Mouse (Mus musculus) embryonic facial prominence, embryonic 10.5 days (tissue): ENCODE measurements around the gene Prrg2. TPM values are rescaled to one million over a fixed set of nuclear protein-coding genes. Genes with fewer than 3 reads are reported as not detected.
A peak's percentile ranks its signal among the peaks of the same experiment; 100 is the strongest.

Experiments
- DNase-seq: peaks from one replicate; pipeline ENCODE4 v3.0.0-alpha.2; 2017; ENCODE audit warnings: low spot score
- H3K27ac ChIP-seq: fragments of 300-500 bp; sonication (generic); replicated peaks from 2 replicates; pipeline ENCODE4 v1.5.1; 2016; ENCODE audit warnings: mild to moderate bottlenecking
- H3K27me3 ChIP-seq: fragments of 300-500 bp; sonication (generic); replicated peaks from 2 replicates; pipeline ENCODE4 v1.6.1; 2016; ENCODE audit warnings: low read depth, mild to moderate bottlenecking; ENCODE audit not compliant: poor library complexity, severe bottlenecking
- H3K36me3 ChIP-seq: fragments of 300-500 bp; sonication (generic); replicated peaks from 2 replicates; pipeline ENCODE4 v1.6.1; 2016; ENCODE audit warnings: mild to moderate bottlenecking, moderate library complexity
- H3K4me1 ChIP-seq: fragments of 300-500 bp; sonication (generic); 2 replicates; pipeline ENCODE4 v1.6.1; 2016
- H3K4me3 ChIP-seq: fragments of 300-500 bp; sonication (generic); 2 replicates; pipeline ENCODE4 v1.5.1; 2016; ENCODE audit warnings: mild to moderate bottlenecking, moderate library complexity
- H3K9me3 ChIP-seq: fragments of 300-500 bp; sonication (generic); 2 replicates; pipeline ENCODE4 v1.6.1; 2016; ENCODE audit warnings: mild to moderate bottlenecking
- WGBS: fragments of 180-500 bp; shearing (Covaris S2); methylation state at CpG from one replicate; pipeline ENCODE4 v1.1.7; 2016; 5-methylcytosine and 5-hydroxymethylcytosine counted together
- polyA plus RNA-seq: library from polyadenylated mRNA; unstranded; fragments of >200 nt; fragmentation: Nextera tagmentation; extraction: Ambion mirVana; gene quantifications from 2 replicates; pipeline ENCODE4 v1.2.1, GENCODE M21; 2016

Prrg2 gene
- polyA plus RNA-seq, 1 experiment from 2014 or later = 24.4 TPM

- peaks cover 41% of the 10 kb centered on the region for H3K36me3 ChIP-seq
- under 1% methylated on average over 38 of the region's 38 CpGs for WGBS
- DNase-seq = peak; percentile 58
Observed at GRCm38 (mm10) chr7:45052181-45052861, 10.2 kb downstream of the Prrg2 start.

GRCm38 (mm10) chr7:45051601-45051974 lies 10.9 kb downstream of the Prrg2 start:
- peak; percentile 54 for DNase-seq
- peaks cover 53% of the 10 kb centered on the region for H3K4me1 ChIP-seq
- H3K36me3 ChIP-seq = peaks cover 48% of the 10 kb centered on the region
- 2% methylated on average over 13 of the region's 13 CpGs for WGBS
- H3K27ac ChIP-seq = peak overlapping the region; percentile 99
- no peaks in the 10 kb centered on the region for H3K9me3 ChIP-seq
- H3K4me3 ChIP-seq = peak overlapping the region; percentile 97
- no peaks in the 10 kb centered on the region for H3K27me3 ChIP-seq

More at GRCm38 (mm10) chr7:45052181-45052861, 10.2 kb downstream of the Prrg2 start:
- peaks cover 46% of the 10 kb centered on the region for H3K4me1 ChIP-seq
- H3K4me3 ChIP-seq = peak overlapping the region; percentile 97
- no peaks in the 10 kb centered on the region for H3K27me3 ChIP-seq
- peak overlapping the region; percentile 99 for H3K27ac ChIP-seq
- H3K9me3 ChIP-seq = no peaks in the 10 kb centered on the region

- peak; percentile 92 for DNase-seq
- H3K27ac ChIP-seq = peak overlapping the region; percentile 99
- H3K27me3 ChIP-seq = no peaks in the 10 kb centered on the region
- peaks cover 53% of the 10 kb centered on the region for H3K36me3 ChIP-seq
- no peaks in the 10 kb centered on the region for H3K9me3 ChIP-seq
- H3K4me3 ChIP-seq = peak overlapping the region; percentile 97
- H3K4me1 ChIP-seq = peaks cover 56% of the 10 kb centered on the region
- 3% methylated on average over 16 of the region's 16 CpGs for WGBS
Observed at GRCm38 (mm10) chr7:45050945-45051600, 11.4 kb downstream of the Prrg2 start.

GRCm38 (mm10) chr7:45048923-45049657 lies 13.4 kb downstream of the Prrg2 start:
- peak overlapping the region; percentile 97 for H3K4me3 ChIP-seq
- no peak for DNase-seq
- H3K9me3 ChIP-seq = no peaks in the 10 kb centered on the region
- H3K4me1 ChIP-seq = peaks cover 48% of the 10 kb centered on the region
- 97% methylated on average over 23 of the region's 23 CpGs for WGBS
- 0 out of 2 replicates have a peak overlapping the region, but pooled peaks have one; percentile 24 for H3K27ac ChIP-seq
- no peaks in the 10 kb centered on the region for H3K27me3 ChIP-seq
- H3K36me3 ChIP-seq = peaks cover 73% of the 10 kb centered on the region

GRCm38 (mm10) chr7:45048001-45048890 lies 14.2 kb downstream of the Prrg2 start:
- DNase-seq = no peak
- no peaks in the 10 kb centered on the region for H3K27me3 ChIP-seq
- H3K36me3 ChIP-seq = peaks cover 82% of the 10 kb centered on the region
- peaks cover 42% of the 10 kb centered on the region for H3K4me1 ChIP-seq
- peak overlapping the region; percentile 97; the same call in 1 of the 2 replicates for H3K4me3 ChIP-seq
- H3K9me3 ChIP-seq = no peaks in the 10 kb centered on the region
- no peak overlapping the region for H3K27ac ChIP-seq
- 93% methylated on average over 38 of the region's 38 CpGs for WGBS

GRCm38 (mm10) chr7:45047491-45047890 lies 15.0 kb downstream of the Prrg2 start:
- Histone ChIP-seq H3K27ac (no peak overlapping the region), H3K4me3 (peak overlapping the region; percentile 23; the same call in 1 of the 2 replicates), H3K27me3 (no peaks in the 10 kb centered on the region), H3K4me1 (peaks cover 42% of the 10 kb centered on the region), H3K9me3 (no peaks in the 10 kb centered on the region), H3K36me3 (peaks cover 89% of the 10 kb centered on the region)
- 97% methylated on average over 14 of the region's 14 CpGs for WGBS
- no peak for DNase-seq

GRCm38 (mm10) chr7:45046853-45047350 lies 15.6 kb downstream of the Prrg2 start:
- no peak overlapping the region for H3K27ac ChIP-seq
- 95% methylated on average over 26 of the region's 26 CpGs for WGBS
- no peaks in the 10 kb centered on the region for H3K27me3 ChIP-seq
- peaks cover 95% of the 10 kb centered on the region for H3K36me3 ChIP-seq
- peaks cover 39% of the 10 kb centered on the region for H3K4me1 ChIP-seq
- peak overlapping the region; percentile 23; the same call in 1 of the 2 replicates for H3K4me3 ChIP-seq
- no peaks in the 10 kb centered on the region for H3K9me3 ChIP-seq
- no peak for DNase-seq

- 92% methylated on average over 22 of the region's 22 CpGs for WGBS
- DNase-seq = no peak
- peak overlapping the region; percentile 25; the same call in 1 of the 2 replicates for H3K4me3 ChIP-seq
- no peaks in the 10 kb centered on the region for H3K27me3 ChIP-seq
- no peak overlapping the region for H3K27ac ChIP-seq
- H3K4me1 ChIP-seq = peaks cover 27% of the 10 kb centered on the region
- H3K36me3 ChIP-seq = peaks cover 100% of the 10 kb centered on the region
- H3K9me3 ChIP-seq = no peaks in the 10 kb centered on the region
Observed at GRCm38 (mm10) chr7:45045741-45046140, 16.7 kb downstream of the Prrg2 start.

GRCm38 (mm10) chr7:45043307-45043706 lies 19.2 kb downstream of the Prrg2 start:
- H3K27me3 ChIP-seq = no peaks in the 10 kb centered on the region
- no peak overlapping the region for H3K27ac ChIP-seq
- H3K36me3 ChIP-seq = peaks cover 100% of the 10 kb centered on the region
- no peak for DNase-seq
- peak overlapping the region; percentile 6; the same call in 1 of the 2 replicates for H3K4me3 ChIP-seq
- no peaks in the 10 kb centered on the region for H3K9me3 ChIP-seq
- H3K4me1 ChIP-seq = peaks cover 10% of the 10 kb centered on the region
- WGBS = 95% methylated on average over 14 of the region's 14 CpGs

- H3K4me3 ChIP-seq = no peak overlapping the region
- no peak for DNase-seq
- peaks cover 100% of the 10 kb centered on the region for H3K36me3 ChIP-seq
- 93% methylated on average over 9 of the region's 9 CpGs for WGBS
- no peaks in the 10 kb centered on the region for H3K9me3 ChIP-seq
- H3K4me1 ChIP-seq = no peaks in the 10 kb centered on the region
- no peaks in the 10 kb centered on the region for H3K27me3 ChIP-seq
- H3K27ac ChIP-seq = no peak overlapping the region
Observed at GRCm38 (mm10) chr7:45040851-45041250, 21.6 kb downstream of the Prrg2 start.

GRCm38 (mm10) chr7:45038411-45038810 lies 24.1 kb downstream of the Prrg2 start:
- no peak for DNase-seq
- H3K4me1 ChIP-seq = no peaks in the 10 kb centered on the region
- H3K4me3 ChIP-seq = no peak overlapping the region
- 94% methylated on average over 9 of the region's 9 CpGs for WGBS
- no peak overlapping the region for H3K27ac ChIP-seq
- no peaks in the 10 kb centered on the region for H3K27me3 ChIP-seq
- peaks cover 100% of the 10 kb centered on the region for H3K36me3 ChIP-seq
- no peaks in the 10 kb centered on the region for H3K9me3 ChIP-seq
